Mouse (Mus musculus): Measurements from ENCODE around the gene Rdh13. TPM values are rescaled to one million over a fixed set of nuclear protein-coding genes. Genes with fewer than 3 reads are reported as not detected.

The Rdh13 gene
- 21.0 and 23.8 TPM in 2 replicates for polyA plus RNA-seq (2012; rRNA removed)

- Histone ChIP-seq H3K36me3 (ENCODE audit: control insufficient read depth, insufficient read depth, low read length) (peaks cover 4% of the 10 kb centered on the region), H3K4me1 (ENCODE audit: control insufficient read depth, insufficient read depth, low read length) (peaks cover 2% of the 10 kb centered on the region; the same call in 1 of the 2 replicates), H3K27ac (ENCODE audit: insufficient read depth, low read depth, low read length) (peak within 1 kb of the TSS; percentile 94), H3K4me3 (ENCODE audit: insufficient read depth, low read depth, low read length) (peak within 1 kb of the TSS; percentile 95), H3K27me3 (replicated peaks; ENCODE audit: control insufficient read depth, insufficient read depth, low read length) (no peaks in the 10 kb centered on the region)
- TF ChIP-seq CTCF (conservative IDR thresholded peaks at IDR 0.05; ENCODE audit: insufficient read depth, insufficient read length, low read depth, low read length) (0 out of 2 replicates have a peak, but pooled peaks have one; percentile 0), POLR2A (IDR thresholded peaks at IDR 0.05; ENCODE audit: low read depth, low read length) (peak; percentile 37)
- DNase-seq = peak; percentile 96
- WGBS = under 1% methylated on average over 35 of the region's 35 CpGs
Observed at GRCm38 (mm10) chr7:4445216-4445791, at the start of gene Rdh13. Gene Rdh13, minus strand, starts transcription at chr7:4445649.

GRCm38 (mm10) chr7:4493991-4494390 lies 48.5 kb upstream of the Rdh13 start:
- WGBS = 49% methylated on average over 1 of the region's 1 CpGs

GRCm38 (mm10) chr7:4492284-4493224 lies 47.1 kb upstream of the Rdh13 start:
- H3K36me3 ChIP-seq (ENCODE audit: control insufficient read depth, insufficient read depth, low read length) = no peaks in the 10 kb centered on the region
- 58% methylated on average over 13 of the region's 13 CpGs for WGBS

More at GRCm38 (mm10) chr7:4493991-4494390, 48.5 kb upstream of the Rdh13 start:
- Histone ChIP-seq H3K36me3 (ENCODE audit: control insufficient read depth, insufficient read depth, low read length) (no peaks in the 10 kb centered on the region), H3K4me1 (ENCODE audit: control insufficient read depth, insufficient read depth, low read length) (0 out of 2 replicates have a peak, but pooled peaks cover 5% of the 10 kb centered on the region), H3K27ac (ENCODE audit: insufficient read depth, low read depth, low read length) (no peak overlapping the region), H3K4me3 (ENCODE audit: insufficient read depth, low read depth, low read length) (no peak overlapping the region), H3K27me3 (replicated peaks; ENCODE audit: control insufficient read depth, insufficient read depth, low read length) (no peaks in the 10 kb centered on the region)
- DNase-seq = no peak
- TF ChIP-seq CTCF (conservative IDR thresholded peaks at IDR 0.05; ENCODE audit: insufficient read depth, insufficient read length, low read depth, low read length) (no peak), POLR2A (IDR thresholded peaks at IDR 0.05; ENCODE audit: low read depth, low read length) (no peak)

GRCm38 (mm10) chr7:4491308-4491707 lies 45.9 kb upstream of the Rdh13 start:
- peak; percentile 51 for DNase-seq

More at GRCm38 (mm10) chr7:4492284-4493224, 47.1 kb upstream of the Rdh13 start:
- no peaks in the 10 kb centered on the region for H3K4me1 ChIP-seq (ENCODE audit: control insufficient read depth, insufficient read depth, low read length)
- no peak overlapping the region for H3K27ac ChIP-seq (ENCODE audit: insufficient read depth, low read depth, low read length)
- H3K4me3 ChIP-seq (ENCODE audit: insufficient read depth, low read depth, low read length) = no peak overlapping the region
- H3K27me3 ChIP-seq (replicated peaks; ENCODE audit: control insufficient read depth, insufficient read depth, low read length) = no peaks in the 10 kb centered on the region
- DNase-seq = peak; percentile 10
- TF ChIP-seq CTCF (conservative IDR thresholded peaks at IDR 0.05; ENCODE audit: insufficient read depth, insufficient read length, low read depth, low read length) (no peak), POLR2A (IDR thresholded peaks at IDR 0.05; ENCODE audit: low read depth, low read length) (no peak)

GRCm38 (mm10) chr7:4482281-4482680 lies 36.8 kb upstream of the Rdh13 start:
- Histone ChIP-seq H3K27me3 (replicated peaks; ENCODE audit: control insufficient read depth, insufficient read depth, low read length) (no peaks in the 10 kb centered on the region), H3K27ac (ENCODE audit: insufficient read depth, low read depth, low read length) (no peak overlapping the region), H3K4me1 (ENCODE audit: control insufficient read depth, insufficient read depth, low read length) (no peaks in the 10 kb centered on the region), H3K36me3 (ENCODE audit: control insufficient read depth, insufficient read depth, low read length) (no peaks in the 10 kb centered on the region; the same call in 1 of the 2 replicates), H3K4me3 (ENCODE audit: insufficient read depth, low read depth, low read length) (no peak overlapping the region)
- 84% methylated on average over 12 of the region's 12 CpGs for WGBS
- DNase-seq = no peak
- TF ChIP-seq POLR2A (IDR thresholded peaks at IDR 0.05; ENCODE audit: low read depth, low read length) (no peak), CTCF (conservative IDR thresholded peaks at IDR 0.05; ENCODE audit: insufficient read depth, insufficient read length, low read depth, low read length) (no peak)

More at GRCm38 (mm10) chr7:4491308-4491707, 45.9 kb upstream of the Rdh13 start:
- Histone ChIP-seq H3K4me3 (ENCODE audit: insufficient read depth, low read depth, low read length) (no peak overlapping the region), H3K36me3 (ENCODE audit: control insufficient read depth, insufficient read depth, low read length) (no peaks in the 10 kb centered on the region), H3K27me3 (replicated peaks; ENCODE audit: control insufficient read depth, insufficient read depth, low read length) (no peaks in the 10 kb centered on the region), H3K4me1 (ENCODE audit: control insufficient read depth, insufficient read depth, low read length) (no peaks in the 10 kb centered on the region), H3K27ac (ENCODE audit: insufficient read depth, low read depth, low read length) (0 out of 2 replicates have a peak overlapping the region, but pooled peaks have one; percentile 8)
- TF ChIP-seq CTCF (conservative IDR thresholded peaks at IDR 0.05; ENCODE audit: insufficient read depth, insufficient read length, low read depth, low read length) (no peak), POLR2A (IDR thresholded peaks at IDR 0.05; ENCODE audit: low read depth, low read length) (no peak)
- WGBS = 52% methylated on average over 6 of the region's 6 CpGs

GRCm38 (mm10) chr7:4479674-4480073 lies 34.2 kb upstream of the Rdh13 start:
- no peak for TF ChIP-seq POLR2A (IDR thresholded peaks at IDR 0.05; ENCODE audit: low read depth, low read length)
- peak; percentile 73 for TF ChIP-seq CTCF (conservative IDR thresholded peaks at IDR 0.05; ENCODE audit: insufficient read depth, insufficient read length, low read depth, low read length)
- no peaks in the 10 kb centered on the region for H3K36me3 ChIP-seq (ENCODE audit: control insufficient read depth, insufficient read depth, low read length)
- no peaks in the 10 kb centered on the region for H3K4me1 ChIP-seq (ENCODE audit: control insufficient read depth, insufficient read depth, low read length)
- H3K27me3 ChIP-seq (replicated peaks; ENCODE audit: control insufficient read depth, insufficient read depth, low read length) = no peaks in the 10 kb centered on the region
- no peak overlapping the region for H3K27ac ChIP-seq (ENCODE audit: insufficient read depth, low read depth, low read length)
- peak; percentile 46 for DNase-seq
- H3K4me3 ChIP-seq (ENCODE audit: insufficient read depth, low read depth, low read length) = no peak overlapping the region
- 26% methylated on average over 6 of the region's 6 CpGs for WGBS

All from kidney, adult 2 months (tissue).